ENCODE assay signal across 8 mouse cellular contexts in genomic region chr6:114397280-114397679, GRCm38 (mm10). TPM values are rescaled to one million over a fixed set of nuclear protein-coding genes. Genes with fewer than 3 reads are reported as not detected.
DNase-seq lines count a peak whose midpoint lies in the region; ATAC-seq and TF ChIP-seq lines count a peak whose summit lies in the region.

No protein-coding gene starts in this region.

- no peak for ATAC-seq in heart, embryonic 14.5 days (ENCODE audit: insufficient number of reproducible peaks, insufficient read depth, low FRiP score, low read depth)
- no peak for ATAC-seq in liver, postnatal 0 days

- no peak for DNase-seq in heart, adult 9 months (ENCODE audit: low spot score in 2 of 2)
- peak; percentile 39 for DNase-seq in ZHBTc4 (ENCODE audit: low read depth, low spot score)
- DNase-seq in hindbrain, embryonic 10.5 days (ENCODE audit: low spot score) = no peak
- DNase-seq in liver, postnatal 0 days = no peak
- DNase-seq in left cerebral cortex, adult 18-20 months (ENCODE audit: low spot score in 2 of 2) = no peak
- DNase-seq in ovary, postnatal 36 days (ENCODE audit: low spot score) = no peak
- DNase-seq in spleen, postnatal 36 days (ENCODE audit: low spot score in 2 of 2) = no peak

- TF ChIP-seq EP300 in liver, postnatal 0 days (IDR thresholded peaks at IDR 0.05; ENCODE audit: low read depth) = no peak

- peaks cover 6 to 12% of the 10 kb centered on the region in 2 experiments; a peak in 3 of 4 replicates for H3K4me1 ChIP-seq in heart, embryonic 14.5 days (ENCODE audit: control insufficient read depth in 2 of 2, insufficient read depth in 2 of 2, low read length in 2 of 2)
- H3K4me1 ChIP-seq in hindbrain, embryonic 10.5 days (replicated peaks) = peaks cover 28% of the 10 kb centered on the region
- peaks cover 6% of the 10 kb centered on the region for H3K4me1 ChIP-seq in liver, postnatal 0 days (ENCODE audit: insufficient read depth)

- H3K36me3 ChIP-seq in heart, embryonic 14.5 days (ENCODE audit: control insufficient read depth, insufficient read depth, low read length) = no peaks in the 10 kb centered on the region
- H3K36me3 ChIP-seq in hindbrain, embryonic 10.5 days = no peaks in the 10 kb centered on the region
- no peaks in the 10 kb centered on the region for H3K36me3 ChIP-seq in liver, postnatal 0 days (replicated peaks; ENCODE audit: insufficient read depth, low read length)

- no peak overlapping the region for H3K9ac ChIP-seq in heart, embryonic 14.5 days (ENCODE audit: low read length)
- H3K9ac ChIP-seq in liver, postnatal 0 days (replicated peaks) = no peak overlapping the region

- peak overlapping the region; percentile 88 for H3K4me2 ChIP-seq in heart, embryonic 14.5 days (ENCODE audit: low read length)
- H3K4me2 ChIP-seq in liver, postnatal 0 days (ENCODE audit: low read depth, low read length) = peak overlapping the region; percentile 59

- H3K4me3 ChIP-seq in heart, embryonic 14.5 days (ENCODE audit: control insufficient read depth in 1 of 2, insufficient read depth in 1 of 2, low read depth in 1 of 2, low read length in 2 of 2) = peak overlapping the region; percentile 41 to 45
- H3K4me3 ChIP-seq in hindbrain, embryonic 10.5 days = peak overlapping the region; percentile 69
- peak overlapping the region; percentile 40; the same call in 1 of the 2 replicates for H3K4me3 ChIP-seq in liver, postnatal 0 days (ENCODE audit: low read depth, low read length)

- TF ChIP-seq CTCF in liver, postnatal 0 days (IDR thresholded peaks at IDR 0.05; ENCODE audit: low read depth) = no peak

- peaks cover 55% of the 10 kb centered on the region for H3K27me3 ChIP-seq in heart, embryonic 14.5 days (ENCODE audit: control insufficient read depth, insufficient read depth, low read length)
- peaks cover 82% of the 10 kb centered on the region for H3K27me3 ChIP-seq in hindbrain, embryonic 10.5 days (ENCODE audit: insufficient read depth, poor library complexity, severe bottlenecking)
- peaks cover 40% of the 10 kb centered on the region for H3K27me3 ChIP-seq in liver, postnatal 0 days (ENCODE audit: insufficient read depth, low read length)

- WGBS in heart, embryonic 14.5 days = 10% methylated on average over 11 of the region's 11 CpGs
- 4% methylated on average over 11 of the region's 11 CpGs for WGBS in hindbrain, embryonic 10.5 days
- WGBS in liver, postnatal 0 days (ENCODE audit: insufficient replicate concordance) = 11% methylated on average over 11 of the region's 11 CpGs

- H3K9me3 ChIP-seq in heart, embryonic 14.5 days (ENCODE audit: control insufficient read depth, low read length) = no peaks in the 10 kb centered on the region
- H3K9me3 ChIP-seq in hindbrain, embryonic 10.5 days = no peaks in the 10 kb centered on the region
- no peaks in the 10 kb centered on the region for H3K9me3 ChIP-seq in liver, postnatal 0 days (ENCODE audit: low read length)

- H3K27ac ChIP-seq in heart, embryonic 14.5 days (replicated peaks in 1 of 2; ENCODE audit: control insufficient read depth in 1 of 2, insufficient read depth in 1 of 2, low read depth in 2 of 2, low read length in 2 of 2) = no peak overlapping the region
- H3K27ac ChIP-seq in hindbrain, embryonic 10.5 days = peak overlapping the region; percentile 66; the same call in 1 of the 2 replicates
- H3K27ac ChIP-seq in liver, postnatal 0 days (ENCODE audit: low read depth) = no peak overlapping the region

RNA-seq across cellular contexts. Expression of gene Hrh1, which starts 0.5 kb away (rescaled TPM):
- polyA plus RNA-seq in heart, embryonic 14.5 days (2014; fragmentation: Nextera tagmentation; extraction: Ambion mirVana) = 0.07 TPM in 1 of 2 replicates, not detected in the other
- 0.16 and 0.22 TPM in 2 replicates for polyA plus RNA-seq in hindbrain, embryonic 10.5 days (2016; fragmentation: Nextera tagmentation; extraction: Ambion mirVana)
- not detected in 2 replicates for polyA plus RNA-seq in liver, postnatal 0 days (2015; fragmentation: Nextera tagmentation; extraction: Ambion mirVana)
- total RNA-seq in left cerebral cortex, adult 18-20 months (2021) = 10 to 100 TPM; 25.9 to 32.0 TPM
